Mouse (Mus musculus) kidney, embryonic 15.5 days (tissue): ENCODE measurements around the gene Smok3b. TPM values are rescaled to one million over a fixed set of nuclear protein-coding genes. Genes with fewer than 3 reads are reported as not detected.
"Not testable (repeated sequence)": the region's sequence is repeated elsewhere in the genome, so short reads cannot be mapped to it uniquely, and the experiment has no call there.

Source experiments
- ATAC-seq: fragments of 200-750 bp; cut with Nextera tagmentation; replicated peaks from 2 replicates; pipeline ENCODE4 v1.8.0; 2017; ENCODE audit warnings: moderate TSS enrichment; ENCODE audit not compliant: low FRiP score
- H3K27ac ChIP-seq: fragments of 300-500 bp; sonication (generic); 2 replicates; pipeline ENCODE4 v1.5.1; 2015; ENCODE audit warnings: mild to moderate bottlenecking, inconsistent platforms
- H3K27me3 ChIP-seq: fragments of 300-500 bp; sonication (generic); 2 replicates; pipeline ENCODE4 v1.6.1; 2015; ENCODE audit warnings: inconsistent platforms
- H3K36me3 ChIP-seq: fragments of 300-500 bp; sonication (generic); 2 replicates; pipeline ENCODE4 v1.6.1; 2015; ENCODE audit warnings: inconsistent platforms
- H3K4me1 ChIP-seq: fragments of 300-500 bp; sonication (generic); 2 replicates; pipeline ENCODE4 v1.6.1; 2015; ENCODE audit warnings: inconsistent platforms
- H3K4me2 ChIP-seq: fragments of 300-500 bp; sonication (generic); 2 replicates; pipeline ENCODE4 v1.6.1; 2015; ENCODE audit warnings: moderate library complexity, mild to moderate bottlenecking, inconsistent platforms
- H3K4me3 ChIP-seq: fragments of 300-500 bp; sonication (generic); replicated peaks from 2 replicates; pipeline ENCODE4 v1.5.1; 2015; ENCODE audit warnings: mild to moderate bottlenecking, inconsistent platforms
- H3K9ac ChIP-seq: fragments of 300-500 bp; sonication (generic); 2 replicates; pipeline ENCODE4 v1.6.1; 2015; ENCODE audit warnings: mild to moderate bottlenecking, inconsistent platforms
- H3K9me3 ChIP-seq: fragments of 300-500 bp; sonication (generic); replicated peaks from 2 replicates; pipeline ENCODE4 v1.6.1; 2016; ENCODE audit warnings: inconsistent platforms
- WGBS: fragments of 180-500 bp; shearing (Covaris S2); methylation state at CpG from one replicate; pipeline ENCODE4 v1.1.7; 2015; ENCODE audit warnings: mixed read lengths; 5-methylcytosine and 5-hydroxymethylcytosine counted together
- polyA plus RNA-seq: library from polyadenylated mRNA; unstranded; fragments of >200 nt; fragmentation: Nextera tagmentation; extraction: Ambion mirVana; gene quantifications from 2 replicates; pipeline ENCODE4 v1.2.1, GENCODE M21; 2015

Smok3b gene
- polyA plus RNA-seq, 1 experiment from 2014 or later: not detected

- not testable (repeated sequence) for H3K27ac ChIP-seq, ATAC-seq, H3K4me2 ChIP-seq, H3K36me3 ChIP-seq, H3K4me1 ChIP-seq, H3K9ac ChIP-seq, H3K4me3 ChIP-seq, H3K27me3 ChIP-seq, H3K9me3 ChIP-seq
- WGBS: 77% methylated on average over 4 of the region's 4 CpGs
Observed at GRCm38 (mm10) chr5:138019577-138019976, 1.7 kb upstream of the Smok3b start.

- ATAC-seq: not testable (repeated sequence)
- no CpG with 5 or more reads among the region's 5 CpGs for WGBS
Observed at GRCm38 (mm10) chr5:138052894-138053293, 31.7 kb downstream of the Smok3b start, which contains the start of gene Smok3c. Smok3c (plus strand) TSS chr5:138053194.

DNA sequence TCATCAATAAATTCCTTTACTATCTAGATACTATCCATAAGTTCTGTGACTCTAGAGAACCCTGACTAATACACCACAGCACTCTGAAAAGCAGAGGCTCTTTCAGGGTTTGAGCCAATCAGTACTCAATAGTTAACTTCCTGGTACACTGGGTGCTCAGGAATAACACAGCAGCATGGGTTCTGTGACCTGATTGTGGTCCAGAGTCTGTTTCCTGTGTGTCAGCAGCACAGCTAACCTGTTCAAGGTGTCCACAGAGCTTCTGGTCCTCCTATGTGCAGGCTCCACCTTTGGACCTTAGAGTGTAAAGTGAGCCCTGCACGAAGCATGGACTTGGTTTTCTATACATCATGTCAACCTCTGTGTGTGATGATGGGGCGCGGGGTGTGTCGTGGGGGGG is 52.6 kb downstream of the Smok3b start:
- no peak overlapping the region for H3K4me2 ChIP-seq
- WGBS: 79% methylated on average over 4 of the region's 4 CpGs
- no peaks in the 10 kb centered on the region for H3K9me3 ChIP-seq
- H3K27ac ChIP-seq: no peak overlapping the region
- H3K27me3 ChIP-seq: no peaks in the 10 kb centered on the region
- H3K4me1 ChIP-seq: no peaks in the 10 kb centered on the region
- no peaks in the 10 kb centered on the region for H3K36me3 ChIP-seq
- H3K4me3 ChIP-seq: no peak overlapping the region
- no peak for ATAC-seq
- no peak overlapping the region for H3K9ac ChIP-seq

More at GRCm38 (mm10) chr5:138052894-138053293, 31.7 kb downstream of the Smok3b start, which contains the start of gene Smok3c:
- not testable (repeated sequence) for H3K4me3 ChIP-seq, H3K9me3 ChIP-seq, H3K27me3 ChIP-seq, H3K27ac ChIP-seq, H3K4me1 ChIP-seq, H3K4me2 ChIP-seq, H3K9ac ChIP-seq, H3K36me3 ChIP-seq

DNA sequence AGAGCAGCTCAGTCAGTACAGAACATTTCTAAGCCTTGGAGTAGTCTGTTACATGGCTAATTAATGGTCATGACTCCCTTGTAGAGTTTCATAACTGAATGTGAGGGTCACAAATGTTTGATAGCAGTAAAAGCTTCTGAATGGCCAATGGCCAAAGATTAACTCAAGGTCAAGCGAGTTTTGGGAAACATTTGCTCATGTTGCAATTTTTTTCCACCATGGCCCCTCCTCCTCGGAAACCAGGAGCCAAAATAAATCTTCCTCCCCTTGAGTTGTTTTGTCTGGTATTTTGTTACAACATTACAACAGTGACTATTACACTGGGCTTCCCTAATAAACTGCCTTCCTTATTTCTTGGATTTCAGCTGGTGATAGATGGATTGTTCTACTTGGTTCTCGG is 54.5 kb downstream of the Smok3b start:
- H3K27ac ChIP-seq: no peak overlapping the region
- H3K9me3 ChIP-seq: no peaks in the 10 kb centered on the region
- H3K27me3 ChIP-seq: no peaks in the 10 kb centered on the region
- H3K4me2 ChIP-seq: no peak overlapping the region
- H3K4me1 ChIP-seq: no peaks in the 10 kb centered on the region
- no peaks in the 10 kb centered on the region for H3K36me3 ChIP-seq
- H3K9ac ChIP-seq: no peak overlapping the region
- WGBS: 71% methylated on average over 3 of the region's 3 CpGs
- H3K4me3 ChIP-seq: no peak overlapping the region
- ATAC-seq: no peak

DNA sequence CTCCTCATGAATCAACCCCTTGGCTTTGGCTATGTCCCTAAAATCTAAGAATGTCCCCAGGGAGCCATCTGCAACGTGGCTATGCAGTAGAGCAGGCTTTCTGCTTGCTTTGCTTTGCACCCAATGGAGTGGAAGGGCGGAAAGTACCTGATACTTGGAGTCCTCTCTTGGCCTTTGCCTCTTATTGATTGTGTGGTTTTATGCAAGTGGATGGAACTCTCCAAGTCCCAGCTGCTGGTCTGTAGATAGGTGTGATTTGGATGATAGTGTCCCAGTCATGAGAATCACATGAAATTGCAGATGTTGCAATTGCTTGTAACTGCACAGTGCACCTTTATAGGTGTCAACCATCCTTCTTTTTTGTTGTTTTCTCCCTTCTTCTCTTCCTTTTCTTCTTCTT is 54.9 kb downstream of the Smok3b start:
- H3K9me3 ChIP-seq: no peaks in the 10 kb centered on the region
- no peak overlapping the region for H3K27ac ChIP-seq
- H3K9ac ChIP-seq: no peak overlapping the region
- WGBS: 68% methylated on average over 2 of the region's 2 CpGs
- H3K4me1 ChIP-seq: no peaks in the 10 kb centered on the region
- no peaks in the 10 kb centered on the region for H3K27me3 ChIP-seq
- no peak overlapping the region for H3K4me3 ChIP-seq
- no peak overlapping the region for H3K4me2 ChIP-seq
- ATAC-seq: no peak
- no peaks in the 10 kb centered on the region for H3K36me3 ChIP-seq

GRCm38 (mm10) chr5:138080456-138080855 is 59.2 kb downstream of the Smok3b start:
- no peaks in the 10 kb centered on the region for H3K27me3 ChIP-seq
- no peaks in the 10 kb centered on the region for H3K9me3 ChIP-seq
- no peak overlapping the region for H3K9ac ChIP-seq
- H3K36me3 ChIP-seq: no peaks in the 10 kb centered on the region
- H3K27ac ChIP-seq: no peak overlapping the region
- no peak overlapping the region for H3K4me3 ChIP-seq
- H3K4me1 ChIP-seq: 0 out of 2 replicates have a peak, but pooled peaks cover 4% of the 10 kb centered on the region
- WGBS: 90% methylated on average over 5 of the region's 5 CpGs
- ATAC-seq: no peak
- no peak overlapping the region for H3K4me2 ChIP-seq

DNA sequence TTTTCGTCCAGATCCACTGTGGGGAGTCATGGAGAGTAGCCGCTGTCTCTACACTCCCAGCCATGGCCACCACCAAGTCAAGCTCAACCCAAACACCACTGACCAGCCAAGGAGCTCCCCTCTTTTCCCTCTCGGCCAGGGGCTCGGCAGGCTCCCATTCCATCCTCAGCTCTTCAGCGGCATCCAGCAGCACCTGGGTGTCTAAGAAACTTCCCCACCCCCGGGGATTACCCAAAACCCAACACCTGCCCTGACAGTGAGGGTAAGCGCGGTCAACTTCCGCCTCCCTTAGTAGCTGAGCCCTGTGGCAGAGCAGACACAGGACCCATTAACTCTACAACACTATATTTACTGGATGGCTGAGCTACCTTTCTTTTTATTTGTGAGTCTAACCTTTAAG is 60.2 kb downstream of the Smok3b start:
- 89% methylated on average over 9 of the region's 9 CpGs for WGBS

GRCm38 (mm10) chr5:138083318-138083900 is 62.2 kb downstream of the Smok3b start:
- H3K9ac ChIP-seq: no peak overlapping the region
- 70% methylated on average over 2 of the region's 2 CpGs for WGBS

More for the DNA sequence above, 60.2 kb downstream of the Smok3b start:
- H3K27ac ChIP-seq: no peak overlapping the region
- H3K4me2 ChIP-seq: no peak overlapping the region
- H3K4me3 ChIP-seq: no peak overlapping the region
- H3K4me1 ChIP-seq: peaks cover 8% of the 10 kb centered on the region; the same call in 1 of the 2 replicates
- H3K36me3 ChIP-seq: no peaks in the 10 kb centered on the region
- no peak overlapping the region for H3K9ac ChIP-seq
- no peaks in the 10 kb centered on the region for H3K27me3 ChIP-seq
- H3K9me3 ChIP-seq: no peaks in the 10 kb centered on the region
- ATAC-seq: no peak

GRCm38 (mm10) chr5:138083936-138084335 is 62.7 kb downstream of the Smok3b start:
- peaks cover 12% of the 10 kb centered on the region for H3K36me3 ChIP-seq
- H3K27ac ChIP-seq: no peak overlapping the region
- H3K4me3 ChIP-seq: no peak overlapping the region
- no peak overlapping the region for H3K9ac ChIP-seq
- H3K4me1 ChIP-seq: peaks cover 30% of the 10 kb centered on the region
- H3K9me3 ChIP-seq: no peaks in the 10 kb centered on the region
- no peak overlapping the region for H3K4me2 ChIP-seq
- no peaks in the 10 kb centered on the region for H3K27me3 ChIP-seq
- 89% methylated on average over 2 of the region's 2 CpGs for WGBS
- ATAC-seq: no peak

More at GRCm38 (mm10) chr5:138083318-138083900, 62.2 kb downstream of the Smok3b start:
- Histone ChIP-seq H3K4me2 (no peak overlapping the region), H3K36me3 (peaks cover 12% of the 10 kb centered on the region), H3K27me3 (no peaks in the 10 kb centered on the region), H3K27ac (no peak overlapping the region), H3K4me1 (peaks cover 26% of the 10 kb centered on the region), H3K4me3 (no peak overlapping the region), H3K9me3 (no peaks in the 10 kb centered on the region)
- ATAC-seq: no peak

GRCm38 (mm10) chr5:138084507-138084906 is 63.3 kb downstream of the Smok3b start:
- H3K4me2 ChIP-seq: peak overlapping the region; percentile 73
- peak overlapping the region; percentile 98 for H3K4me3 ChIP-seq
- no peak overlapping the region for H3K27ac ChIP-seq
- H3K9me3 ChIP-seq: no peaks in the 10 kb centered on the region
- peaks cover 15% of the 10 kb centered on the region for H3K36me3 ChIP-seq
- no peak for ATAC-seq
- no peak overlapping the region for H3K9ac ChIP-seq
- 54% methylated on average over 2 of the region's 2 CpGs for WGBS
- no peaks in the 10 kb centered on the region for H3K27me3 ChIP-seq
- H3K4me1 ChIP-seq: peaks cover 35% of the 10 kb centered on the region

GRCm38 (mm10) chr5:138084996-138085395 is 63.8 kb downstream of the Smok3b start, which contains the start of gene Zkscan1:
Zkscan1 (plus strand) TSS chr5:138085084.
- peak within 1 kb of the TSS; percentile 91 for H3K27ac ChIP-seq
- peak within 1 kb of the TSS; percentile 100 for H3K9ac ChIP-seq
- no peaks in the 10 kb centered on the region for H3K9me3 ChIP-seq
- WGBS: under 1% methylated on average over 27 of the region's 27 CpGs
- peak within 1 kb of the TSS; percentile 98 for H3K4me3 ChIP-seq
- H3K27me3 ChIP-seq: no peaks in the 10 kb centered on the region
- H3K4me2 ChIP-seq: peak within 1 kb of the TSS; percentile 73
- peaks cover 38% of the 10 kb centered on the region for H3K4me1 ChIP-seq
- peaks cover 15% of the 10 kb centered on the region for H3K36me3 ChIP-seq
- peak; percentile 90 for ATAC-seq

GRCm38 (mm10) chr5:138085421-138085911 is 64.2 kb downstream of the Smok3b start:
- WGBS: under 1% methylated on average over 18 of the region's 18 CpGs
- ATAC-seq: no peak
- Histone ChIP-seq H3K4me2 (peak overlapping the region; percentile 73), H3K36me3 (peaks cover 15% of the 10 kb centered on the region), H3K4me3 (peak overlapping the region; percentile 98), H3K9me3 (no peaks in the 10 kb centered on the region), H3K27me3 (no peaks in the 10 kb centered on the region), H3K27ac (peak overlapping the region; percentile 91), H3K4me1 (peaks cover 40% of the 10 kb centered on the region), H3K9ac (peak overlapping the region; percentile 100)
